8 mouse cellular contexts compared by ENCODE assay signal in the genomic region with DNA sequence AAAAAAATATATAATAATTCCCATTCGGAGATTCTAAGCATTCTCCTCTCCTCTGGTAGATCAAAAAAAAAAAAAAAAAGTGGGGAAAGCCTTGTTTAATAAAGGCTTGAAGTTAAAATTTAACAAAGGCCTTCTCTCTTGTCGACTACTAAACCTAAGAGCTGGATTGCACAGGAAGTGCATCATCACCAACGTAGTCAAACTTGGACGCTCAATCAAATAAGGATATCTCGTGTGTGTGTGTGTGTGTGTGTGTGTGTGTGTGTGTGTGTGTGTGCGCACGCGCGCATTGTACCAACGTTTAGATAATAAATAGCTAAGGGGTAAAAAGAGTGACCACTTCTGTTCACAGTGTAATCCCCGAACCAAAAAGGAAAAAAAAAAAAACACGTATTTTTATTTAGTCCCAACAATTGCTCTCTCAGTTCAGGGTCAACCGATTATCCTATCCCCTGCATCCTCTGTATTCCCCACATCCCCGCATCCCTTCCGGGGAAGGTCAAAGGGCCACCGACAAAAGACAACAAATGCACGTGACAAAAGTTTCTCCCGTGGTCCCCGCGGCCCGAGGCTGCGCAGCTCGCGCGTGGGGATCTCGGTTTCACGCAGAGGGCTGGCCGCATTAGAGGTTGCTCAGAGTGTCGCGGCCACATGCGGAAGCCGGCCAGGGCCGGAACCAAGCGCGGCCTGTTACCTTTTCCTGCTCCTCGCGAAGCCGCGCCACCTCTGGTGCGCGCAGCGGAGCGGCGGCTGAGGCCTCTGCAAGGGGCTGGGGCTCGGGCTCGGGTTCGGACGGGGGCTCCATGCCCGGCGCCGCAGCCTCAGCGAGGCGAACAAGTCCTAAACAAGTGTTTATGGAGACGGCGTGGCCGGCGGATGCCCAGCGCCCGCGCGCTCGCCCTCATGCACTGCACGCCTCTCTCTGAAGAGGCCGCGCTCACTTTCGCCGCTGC. TPM values are rescaled to one million over a fixed set of nuclear protein-coding genes. Genes with fewer than 3 reads are reported as not detected.
A peak's percentile ranks its signal among the peaks of the same experiment; 100 is the strongest.
DNase-seq lines count a peak whose midpoint lies in the region; ATAC-seq and TF ChIP-seq lines count a peak whose summit lies in the region.

No protein-coding gene starts in this region.

- ATAC-seq in forebrain, embryonic 13.5 days = peak; percentile 83
- peak; percentile 73 for ATAC-seq in liver, embryonic 16.5 days (ENCODE audit: low read depth)
- peak; percentile 82 for ATAC-seq in neural tube, embryonic 12.5 days (ENCODE audit: low FRiP score, low read depth)
- ATAC-seq in stomach, postnatal 0 days (ENCODE audit: low FRiP score, low TSS enrichment) = peak; percentile 90

- H3K27ac ChIP-seq in forebrain, embryonic 13.5 days = peak overlapping the region; percentile 87
- peak overlapping the region; percentile 82 for H3K27ac ChIP-seq in liver, embryonic 16.5 days (ENCODE audit: low read length)
- peak overlapping the region; percentile 80 for H3K27ac ChIP-seq in neural tube, embryonic 12.5 days
- H3K27ac ChIP-seq in stomach, postnatal 0 days (replicated peaks) = peak overlapping the region; percentile 95

- peak overlapping the region; percentile 73 for H3K4me2 ChIP-seq in forebrain, embryonic 13.5 days
- H3K4me2 ChIP-seq in liver, embryonic 16.5 days (ENCODE audit: low read depth, low read length) = peak overlapping the region; percentile 87
- peak overlapping the region; percentile 80 for H3K4me2 ChIP-seq in neural tube, embryonic 12.5 days (replicated peaks)
- H3K4me2 ChIP-seq in stomach, postnatal 0 days (replicated peaks; ENCODE audit: low read depth) = peak overlapping the region; percentile 70

- no peak for TF ChIP-seq EP300 in stomach, postnatal 0 days (optimal IDR thresholded peaks at IDR 0.05)

- no peaks in the 10 kb centered on the region for H3K9me3 ChIP-seq in E14TG2a.4 (ENCODE audit: low read length)
- H3K9me3 ChIP-seq in forebrain, embryonic 13.5 days (replicated peaks) = no peaks in the 10 kb centered on the region
- H3K9me3 ChIP-seq in liver, embryonic 16.5 days (replicated peaks; ENCODE audit: control insufficient read depth, low read length) = no peaks in the 10 kb centered on the region
- no peaks in the 10 kb centered on the region for H3K9me3 ChIP-seq in neural tube, embryonic 12.5 days
- no peaks in the 10 kb centered on the region for H3K9me3 ChIP-seq in stomach, postnatal 0 days (ENCODE audit: control insufficient read depth, low read length)

- peaks cover 78% of the 10 kb centered on the region for H3K4me1 ChIP-seq in E14TG2a.4 (replicated peaks; ENCODE audit: low read depth, low read length)
- H3K4me1 ChIP-seq in forebrain, embryonic 13.5 days = peaks cover 18% of the 10 kb centered on the region; the same call in 1 of the 2 replicates
- peaks cover 3% of the 10 kb centered on the region; the same call in 1 of the 2 replicates for H3K4me1 ChIP-seq in liver, embryonic 16.5 days (ENCODE audit: control insufficient read depth, low read depth, low read length)
- no peaks in the 10 kb centered on the region; the same call in 1 of the 2 replicates for H3K4me1 ChIP-seq in neural tube, embryonic 12.5 days
- no peaks in the 10 kb centered on the region for H3K4me1 ChIP-seq in stomach, postnatal 0 days (replicated peaks; ENCODE audit: control insufficient read depth, insufficient read depth)

- H3K27me3 ChIP-seq in E14TG2a.4 (ENCODE audit: insufficient read depth, low read length) = no peaks in the 10 kb centered on the region
- H3K27me3 ChIP-seq in forebrain, embryonic 13.5 days = no peaks in the 10 kb centered on the region; the same call in 1 of the 2 replicates
- no peaks in the 10 kb centered on the region for H3K27me3 ChIP-seq in liver, embryonic 16.5 days (ENCODE audit: control insufficient read depth, insufficient read depth, low read depth, low read length)
- H3K27me3 ChIP-seq in neural tube, embryonic 12.5 days (replicated peaks) = no peaks in the 10 kb centered on the region
- H3K27me3 ChIP-seq in stomach, postnatal 0 days (ENCODE audit: control insufficient read depth, insufficient read depth, low read length) = no peaks in the 10 kb centered on the region

- H3K9ac ChIP-seq in forebrain, embryonic 13.5 days = peak overlapping the region; percentile 86
- peak overlapping the region; percentile 77 for H3K9ac ChIP-seq in liver, embryonic 16.5 days (ENCODE audit: low read depth, low read length)
- H3K9ac ChIP-seq in neural tube, embryonic 12.5 days = peak overlapping the region; percentile 80
- peak overlapping the region; percentile 89 for H3K9ac ChIP-seq in stomach, postnatal 0 days (ENCODE audit: low read length)

- peak; percentile 61 for DNase-seq in c-Kit-positive CD71-positive TER-119-positive erythroid progenitor cells, embryonic 14.5 days (ENCODE audit: low spot score)
- peak; percentile 79 to 82 for DNase-seq in heart, postnatal 10 days
- peak; percentile 58 for DNase-seq in large intestine, adult 2 months (ENCODE audit: low read depth, low spot score)
- DNase-seq in stomach, postnatal 0 days (ENCODE audit: low spot score) = peak; percentile 76

- peak overlapping the region; percentile 95 for H3K4me3 ChIP-seq in E14TG2a.4 (replicated peaks; ENCODE audit: low read length)
- H3K4me3 ChIP-seq in forebrain, embryonic 13.5 days = peak overlapping the region; percentile 91
- H3K4me3 ChIP-seq in liver, embryonic 16.5 days (ENCODE audit: low read depth, low read length) = peak overlapping the region; percentile 83
- H3K4me3 ChIP-seq in neural tube, embryonic 12.5 days = peak overlapping the region; percentile 93
- H3K4me3 ChIP-seq in stomach, postnatal 0 days (ENCODE audit: low read depth, low read length) = peak overlapping the region; percentile 90

- WGBS in forebrain, embryonic 13.5 days = under 1% methylated on average over 67 of the region's 67 CpGs
- under 1% methylated on average over 67 of the region's 67 CpGs for WGBS in large intestine, adult 2 months
- WGBS in liver, embryonic 16.5 days (ENCODE audit: insufficient replicate concordance) = under 1% methylated on average over 67 of the region's 67 CpGs
- WGBS in neural tube, embryonic 12.5 days = 1% methylated on average over 67 of the region's 67 CpGs
- under 1% methylated on average over 64 of the region's 67 CpGs for WGBS in stomach, postnatal 0 days

- TF ChIP-seq CTCF in E14TG2a.4 (conservative IDR thresholded peaks at IDR 0.05; ENCODE audit: low read length) = no peak
- TF ChIP-seq CTCF in stomach, postnatal 0 days (IDR thresholded peaks at IDR 0.05; ENCODE audit: low read depth) = peak; percentile 34

- intact Hi-C loops in heart, postnatal 10 days (cut with DNase I) = no loop called here

- H3K36me3 ChIP-seq in E14TG2a.4 (ENCODE audit: insufficient read depth, low read length) = peaks cover 24% of the 10 kb centered on the region
- no peaks in the 10 kb centered on the region for H3K36me3 ChIP-seq in forebrain, embryonic 13.5 days (ENCODE audit: poor library complexity, severe bottlenecking)
- no peaks in the 10 kb centered on the region for H3K36me3 ChIP-seq in liver, embryonic 16.5 days (ENCODE audit: control insufficient read depth, insufficient read depth)
- no peaks in the 10 kb centered on the region for H3K36me3 ChIP-seq in neural tube, embryonic 12.5 days
- H3K36me3 ChIP-seq in stomach, postnatal 0 days (ENCODE audit: control insufficient read depth, insufficient read depth, low read length) = no peaks in the 10 kb centered on the region

RNA-seq across cellular contexts. Expression of a gene that starts 4.7 kb away (rescaled TPM):
- polyA plus RNA-seq in forebrain, embryonic 13.5 days (2015; fragmentation: Nextera tagmentation; extraction: Ambion mirVana) = 35.0 and 37.7 TPM in 2 replicates
- total RNA-seq in heart, postnatal 10 days (2021) = 10 to 100 TPM; 32.0 to 36.6 TPM
- polyA plus RNA-seq in large intestine, adult 2 months (2012; rRNA removed) = 3.5 and 6.0 TPM in 2 replicates
- 8.8 and 9.1 TPM in 2 replicates for polyA plus RNA-seq in liver, embryonic 16.5 days (2015; fragmentation: Nextera tagmentation; extraction: Ambion mirVana)
- polyA plus RNA-seq in neural tube, embryonic 12.5 days (2016; fragmentation: Nextera tagmentation; extraction: Ambion mirVana) = 42.6 and 45.5 TPM in 2 replicates
- polyA plus RNA-seq in stomach, postnatal 0 days (2015; fragmentation: Nextera tagmentation; extraction: Ambion mirVana) = 28.0 and 31.6 TPM in 2 replicates

Comparison
In these comparisons a context has a peak if more than half of its experiments do, and no peak if none do; other contexts are left out.
1. Peak in every context shown above with its lines: DNase-seq, ATAC-seq, H3K4me3 ChIP-seq and H3K27ac ChIP-seq.